Mouse (Mus musculus) embryonic facial prominence, embryonic 14.5 days (tissue): ENCODE results near the gene Pitpna. TPM values are rescaled to one million over a fixed set of nuclear protein-coding genes. Genes with fewer than 3 reads are reported as not detected.
A peak's percentile ranks its signal among the peaks of the same experiment; 100 is the strongest.

Experiments
- ATAC-seq: fragments of 200-750 bp; cut with Nextera tagmentation; 2 replicates; pipeline ENCODE4 v1.8.0; 2017; ENCODE audit warnings: low read depth, moderate number of reproducible peaks, moderate TSS enrichment
- DNase-seq: peaks from one replicate; pipeline ENCODE4 v3.0.0-alpha.2; 2015; ENCODE audit warnings: low spot score
- H3K27ac ChIP-seq: fragments of 300-500 bp; sonication (generic); replicated peaks from 2 replicates; pipeline ENCODE4 v1.5.1; 2014; ENCODE audit warnings: low read depth, mild to moderate bottlenecking, low read length, moderate library complexity
- H3K27me3 ChIP-seq: fragments of 300-500 bp; sonication (generic); replicated peaks from 2 replicates; pipeline ENCODE4 v1.6.1; 2014; ENCODE audit warnings: low read length; ENCODE audit not compliant: control insufficient read depth, insufficient read depth
- H3K36me3 ChIP-seq: fragments of 300-500 bp; sonication (generic); 2 replicates; pipeline ENCODE4 v1.6.1; 2014; ENCODE audit warnings: low read length, mixed read lengths; ENCODE audit not compliant: control insufficient read depth, insufficient read depth
- H3K4me1 ChIP-seq: fragments of 300-500 bp; sonication (generic); 2 replicates; pipeline ENCODE4 v1.6.1; 2014; ENCODE audit warnings: antibody characterized with exemption, low read length; ENCODE audit not compliant: control insufficient read depth, insufficient read depth
- H3K4me2 ChIP-seq: fragments of 300-500 bp; sonication (generic); 2 replicates; pipeline ENCODE4 v1.6.1; 2014; ENCODE audit warnings: low read depth, mild to moderate bottlenecking, low read length, moderate library complexity, mixed read lengths
- H3K4me3 ChIP-seq: fragments of 300-500 bp; sonication (generic); 2 replicates; pipeline ENCODE4 v1.5.1; 2014; ENCODE audit warnings: low read depth, mild to moderate bottlenecking, low read length
- H3K9ac ChIP-seq: fragments of 300-500 bp; sonication (generic); 2 replicates; pipeline ENCODE4 v1.6.1; 2014; ENCODE audit warnings: low read depth, mild to moderate bottlenecking, low read length, moderate library complexity, mixed read lengths
- H3K9me3 ChIP-seq: fragments of 300-500 bp; sonication (generic); 2 replicates; pipeline ENCODE4 v1.6.1; 2016; ENCODE audit warnings: low read length; ENCODE audit not compliant: control insufficient read depth
- WGBS: fragments of 180-500 bp; shearing (Covaris S2); extraction: QIAGEN DNeasy Blood & Tissue Kit; methylation state at CpG from one replicate; pipeline ENCODE4 v1.1.7; 2014; 5-methylcytosine and 5-hydroxymethylcytosine counted together
- polyA plus RNA-seq: library from polyadenylated mRNA; unstranded; fragments of >200 nt; fragmentation: Nextera tagmentation; extraction: Ambion mirVana; gene quantifications from 2 replicates; pipeline ENCODE4 v1.2.1, GENCODE M21; 2014

Gene Pitpna
- polyA plus RNA-seq, 1 experiment from 2014 or later, result 86.3 TPM

GRCm38 (mm10) chr11:75630098-75630497 lies 42.2 kb downstream of the Pitpna start:
- H3K27me3 ChIP-seq, result no peaks in the 10 kb centered on the region
- peak overlapping the region; percentile 74 for H3K9ac ChIP-seq
- peak overlapping the region; percentile 71 for H3K4me3 ChIP-seq
- no peak for ATAC-seq
- 11% methylated on average over 5 of the region's 5 CpGs for WGBS
- no peak for DNase-seq
- H3K9me3 ChIP-seq, result no peaks in the 10 kb centered on the region
- H3K4me1 ChIP-seq, result 0 out of 2 replicates have a peak, but pooled peaks cover 14% of the 10 kb centered on the region
- peak overlapping the region; percentile 89 for H3K4me2 ChIP-seq
- H3K27ac ChIP-seq, result peak overlapping the region; percentile 84
- peaks cover 45% of the 10 kb centered on the region for H3K36me3 ChIP-seq

DNA sequence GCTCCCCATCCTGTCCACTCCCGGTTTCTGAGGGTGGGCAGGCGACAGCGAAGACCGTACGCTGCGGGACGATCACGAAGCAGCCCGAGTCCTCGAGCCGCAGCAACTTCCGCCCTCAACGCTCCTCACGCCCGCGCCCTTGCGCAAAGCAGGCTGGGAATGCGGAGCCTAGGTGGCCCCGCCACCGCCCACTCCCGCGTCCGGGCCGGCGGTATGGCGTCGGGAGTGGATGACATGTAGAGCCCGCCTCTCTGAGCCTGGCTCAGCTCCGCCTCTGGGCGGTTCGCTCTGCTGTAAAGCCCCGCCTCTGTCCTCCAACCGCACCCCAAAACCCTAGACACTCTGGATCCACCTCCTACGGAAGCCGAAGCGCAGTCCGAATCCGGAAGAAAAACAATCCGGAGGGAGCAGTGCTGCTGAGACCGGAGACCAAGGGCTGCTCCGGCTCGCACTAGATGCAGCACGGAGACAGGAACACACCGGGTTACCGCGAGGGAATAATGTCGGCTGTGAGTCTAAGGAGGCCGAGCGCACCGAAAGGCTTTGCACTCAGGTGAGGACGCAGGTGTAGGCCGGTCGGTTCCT lies 42.8 kb downstream of the Pitpna start, which contains the start of gene Inpp5k:
Inpp5k (plus strand) TSS at position 344 of the 585 bp plus-strand sequence.
- 0 out of 2 replicates have a peak, but pooled peaks cover 14% of the 10 kb centered on the region for H3K4me1 ChIP-seq
- H3K27ac ChIP-seq, result peak within 1 kb of the TSS; percentile 84
- no peaks in the 10 kb centered on the region for H3K9me3 ChIP-seq
- peaks cover 38% of the 10 kb centered on the region for H3K36me3 ChIP-seq
- no peaks in the 10 kb centered on the region for H3K27me3 ChIP-seq
- ATAC-seq (peak; percentile 99), DNase-seq (peak; percentile 99)
- peak within 1 kb of the TSS; percentile 71 for H3K4me3 ChIP-seq
- under 1% methylated on average over 43 of the region's 53 CpGs for WGBS
- peak within 1 kb of the TSS; percentile 74 for H3K9ac ChIP-seq
- H3K4me2 ChIP-seq, result peak within 1 kb of the TSS; percentile 89

DNA sequence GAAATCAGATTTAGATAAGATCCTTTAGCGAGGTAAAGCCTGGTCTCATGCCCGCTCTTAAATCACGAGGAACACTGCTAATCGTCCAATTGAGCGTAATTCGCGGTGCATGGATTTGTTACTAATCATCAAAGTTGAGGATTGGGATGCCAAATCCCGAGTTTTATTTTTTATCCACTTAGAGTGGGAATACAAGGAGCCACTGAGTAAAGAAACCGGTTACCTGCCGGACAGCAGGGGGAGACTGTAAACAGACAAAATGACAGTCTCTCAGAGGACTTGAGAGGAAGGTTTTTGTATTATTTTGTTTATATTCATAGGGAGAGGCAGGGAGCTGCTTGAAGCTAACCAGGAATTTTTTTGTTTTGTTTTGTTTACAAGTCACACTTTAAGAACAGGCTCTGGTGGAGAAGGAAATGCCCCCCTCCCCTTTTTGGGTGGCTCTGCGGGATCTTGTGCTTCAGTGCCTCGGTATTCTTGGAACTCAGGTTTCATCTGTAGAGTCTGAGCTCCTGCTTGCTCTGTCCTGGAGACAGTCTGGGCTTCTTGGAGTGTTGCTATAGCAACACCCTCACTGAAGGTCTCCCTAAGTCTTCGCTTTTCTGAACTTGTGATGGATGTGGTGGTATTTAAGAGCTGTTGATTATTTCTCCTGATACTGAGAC lies 43.8 kb downstream of the Pitpna start:
- DNase-seq (no peak), ATAC-seq (no peak)
- Histone ChIP-seq H3K9me3 (no peaks in the 10 kb centered on the region), H3K4me3 (peak overlapping the region; percentile 71), H3K4me2 (peak overlapping the region; percentile 89), H3K27me3 (no peaks in the 10 kb centered on the region), H3K9ac (peak overlapping the region; percentile 74), H3K4me1 (0 out of 2 replicates have a peak, but pooled peaks cover 14% of the 10 kb centered on the region), H3K36me3 (peaks cover 29% of the 10 kb centered on the region), H3K27ac (no peak overlapping the region)
- 8% methylated on average over 13 of the region's 13 CpGs for WGBS

- Histone ChIP-seq H3K27me3 (no peaks in the 10 kb centered on the region), H3K9me3 (no peaks in the 10 kb centered on the region), H3K9ac (no peak overlapping the region), H3K4me2 (no peak overlapping the region), H3K27ac (no peak overlapping the region), H3K4me3 (no peak overlapping the region), H3K4me1 (0 out of 2 replicates have a peak, but pooled peaks cover 14% of the 10 kb centered on the region), H3K36me3 (peaks cover 30% of the 10 kb centered on the region)
- ATAC-seq, result no peak
- 93% methylated on average over 5 of the region's 5 CpGs for WGBS
- no peak for DNase-seq
These were observed 45.0 kb downstream of the Pitpna start for GRCm38 (mm10) chr11:75632921-75633320.

DNA sequence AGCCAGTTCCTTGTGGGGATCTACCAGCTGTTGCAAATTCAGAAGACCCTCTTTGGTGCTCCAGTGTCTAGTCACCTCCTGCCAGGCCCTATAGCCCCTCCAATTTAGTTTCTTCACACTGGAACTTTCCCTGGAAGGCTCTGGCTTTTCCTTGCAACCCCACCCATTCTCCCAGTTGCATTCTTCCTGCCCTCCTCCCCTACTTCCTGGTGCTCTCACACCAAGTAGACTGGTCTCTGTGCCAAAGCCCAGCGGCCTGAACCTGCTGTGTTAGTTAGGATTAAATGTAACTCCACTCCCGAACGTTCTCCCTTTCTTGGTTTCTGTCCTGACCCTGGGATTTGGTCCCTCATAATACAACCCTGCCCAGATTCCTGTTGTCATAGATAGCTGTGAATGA lies 46.9 kb downstream of the Pitpna start:
- Histone ChIP-seq H3K4me1 (0 out of 2 replicates have a peak, but pooled peaks cover 13% of the 10 kb centered on the region), H3K27ac (no peak overlapping the region), H3K9me3 (no peaks in the 10 kb centered on the region), H3K9ac (no peak overlapping the region), H3K36me3 (peaks cover 28% of the 10 kb centered on the region), H3K4me2 (no peak overlapping the region), H3K27me3 (no peaks in the 10 kb centered on the region), H3K4me3 (no peak overlapping the region)
- 70% methylated on average over 3 of the region's 3 CpGs for WGBS
- no peak for ATAC-seq
- DNase-seq, result no peak

DNA sequence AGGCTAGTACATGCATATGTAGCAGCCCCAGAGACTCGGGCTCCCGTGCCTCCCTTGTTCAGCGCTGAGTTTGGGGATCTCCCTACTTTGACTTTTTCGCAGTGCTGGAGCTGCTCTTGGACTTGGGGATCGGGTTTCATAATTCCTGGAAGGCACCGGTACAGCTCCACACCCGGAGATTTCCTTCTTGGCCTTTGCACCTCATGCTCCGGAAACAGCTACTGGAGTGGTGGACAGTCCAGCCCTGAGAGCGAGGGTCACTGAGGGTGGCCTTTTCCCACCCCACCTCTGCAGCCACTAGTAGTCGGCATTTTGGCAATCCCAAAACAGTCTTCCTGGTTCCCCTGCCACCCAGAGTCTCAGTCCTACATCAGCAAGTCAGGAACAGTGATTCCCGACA lies 47.4 kb downstream of the Pitpna start:
- no peak overlapping the region for H3K27ac ChIP-seq
- H3K9me3 ChIP-seq, result no peaks in the 10 kb centered on the region
- H3K9ac ChIP-seq, result no peak overlapping the region
- H3K27me3 ChIP-seq, result no peaks in the 10 kb centered on the region
- WGBS, result 52% methylated on average over 11 of the region's 11 CpGs
- DNase-seq, result no peak
- no peak overlapping the region for H3K4me3 ChIP-seq
- no peak for ATAC-seq
- H3K36me3 ChIP-seq, result peaks cover 28% of the 10 kb centered on the region
- H3K4me2 ChIP-seq, result no peak overlapping the region
- 0 out of 2 replicates have a peak, but pooled peaks cover 9% of the 10 kb centered on the region for H3K4me1 ChIP-seq

DNA sequence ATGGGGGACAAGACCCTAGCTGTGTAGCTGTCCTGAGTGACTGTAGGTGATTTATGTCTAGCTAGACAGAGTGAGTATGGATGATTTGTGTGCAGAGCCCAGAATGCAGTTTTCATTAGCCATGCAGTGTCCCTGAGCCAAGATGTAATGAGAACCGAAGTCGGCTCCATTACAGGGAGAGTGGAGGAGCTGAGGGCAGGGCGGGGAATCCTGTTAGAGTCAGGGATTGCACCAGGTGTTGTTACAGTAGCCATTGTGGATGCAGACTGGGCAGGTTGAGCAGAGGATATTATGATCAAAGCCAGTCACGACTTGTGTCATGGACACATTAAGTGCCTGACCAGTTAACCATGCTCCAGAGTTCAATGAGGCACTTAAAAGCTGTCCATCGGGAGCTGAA lies 55.4 kb downstream of the Pitpna start:
- H3K9me3 ChIP-seq, result no peaks in the 10 kb centered on the region

DNA sequence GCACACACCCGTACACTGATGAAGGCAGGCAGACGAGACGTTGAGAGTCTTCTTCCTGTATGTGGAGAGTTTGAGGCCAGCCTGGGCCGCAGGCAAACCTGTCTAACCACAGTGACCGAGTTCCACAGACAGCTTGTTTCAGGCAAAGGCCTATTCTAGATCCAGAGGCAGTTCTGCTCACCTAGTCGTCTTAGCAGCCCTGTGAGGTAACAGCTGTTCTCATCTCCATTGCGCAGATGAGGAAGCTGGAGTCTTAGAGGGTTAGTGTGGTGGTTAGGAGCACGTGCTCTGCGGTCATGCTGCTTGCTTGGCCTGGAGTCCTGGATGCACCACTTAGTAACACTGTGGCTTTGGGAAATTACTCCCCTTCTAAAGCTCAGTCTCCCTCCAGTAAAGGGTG lies 56.8 kb downstream of the Pitpna start:
- Histone ChIP-seq H3K4me2 (no peak overlapping the region), H3K27ac (no peak overlapping the region), H3K36me3 (peaks cover 5% of the 10 kb centered on the region; the same call in 1 of the 2 replicates), H3K9me3 (no peaks in the 10 kb centered on the region), H3K9ac (no peak overlapping the region), H3K27me3 (no peaks in the 10 kb centered on the region), H3K4me3 (no peak overlapping the region), H3K4me1 (no peaks in the 10 kb centered on the region)
- DNase-seq (no peak), ATAC-seq (no peak)
- WGBS, result 82% methylated on average over 9 of the region's 9 CpGs

More for the DNA sequence above, 55.4 kb downstream of the Pitpna start:
- H3K4me2 ChIP-seq, result no peak overlapping the region
- H3K36me3 ChIP-seq, result peaks cover 9% of the 10 kb centered on the region; the same call in 1 of the 2 replicates
- DNase-seq (no peak), ATAC-seq (no peak)
- H3K27me3 ChIP-seq, result no peaks in the 10 kb centered on the region
- no peak overlapping the region for H3K27ac ChIP-seq
- H3K4me1 ChIP-seq, result no peaks in the 10 kb centered on the region
- no peak overlapping the region for H3K4me3 ChIP-seq
- no peak overlapping the region for H3K9ac ChIP-seq
- 73% methylated on average over 5 of the region's 5 CpGs for WGBS
